Mouse (Mus musculus) left cerebral cortex, adult 18-20 months (tissue): Measurements from ENCODE around the gene AC124502.3. TPM values are rescaled to one million over a fixed set of nuclear protein-coding genes. Genes with fewer than 3 reads are reported as not detected.

ENCODE experiments used
- total RNA-seq, 2 experiments: library from RNA; stranded (reverse); gene quantifications; 2 replicates each; pipeline ENCODE4 v1.2.3; 2021

The AC124502.3 gene
- total RNA-seq, 2 experiments from 2014 or later, result 6.5 to 7.6 TPM

Other genes starting within 250 kb of the AC124502.3 start
- 100 to 1,000 TPM; 115 to 118 TPM for gene Rbm4, start 245.0 kb upstream of the AC124502.3 start, total RNA-seq
- gene Gm21992, start 227.3 kb upstream of the AC124502.3 start, total RNA-seq, result 10 to 100 TPM; 28.4 to 39.1 TPM
- 10 to 100 TPM; 37.6 to 60.4 TPM for gene Rbm14, start 227.3 kb upstream of the AC124502.3 start, total RNA-seq
- gene Ccs, start 199.6 kb upstream of the AC124502.3 start, total RNA-seq, result 10 to 100 TPM; 28.9 to 33.8 TPM
- gene Ccdc87, start 199.5 kb upstream of the AC124502.3 start, total RNA-seq, result 1 to 10 TPM; 2.2 to 2.7 TPM
- 100 to 1,000 TPM in 1 of 2 experiments, 10 to 100 TPM in 1; 93.1 to 102 TPM for gene Ctsf, start 183.8 kb upstream of the AC124502.3 start, total RNA-seq
- 1 to 10 TPM; 1.2 to 1.4 TPM for gene Actn3, start 161.0 kb upstream of the AC124502.3 start, total RNA-seq
- gene Zdhhc24, start 160.2 kb upstream of the AC124502.3 start, total RNA-seq, result 10 to 100 TPM; 21.4 to 25.2 TPM
- 10 to 100 TPM; 34.8 to 44.6 TPM for gene Bbs1, start 132.3 kb upstream of the AC124502.3 start, total RNA-seq
- gene Dpp3, start 110.6 kb upstream of the AC124502.3 start, total RNA-seq, result 10 to 100 TPM; 35.3 to 43.1 TPM
- gene Peli3, start 95.8 kb upstream of the AC124502.3 start, total RNA-seq, result 10 to 100 TPM; 25.3 to 27.0 TPM
- gene Mrpl11, start 76.7 kb upstream of the AC124502.3 start, total RNA-seq, result 10 to 100 TPM; 58.2 to 61.8 TPM
- 10 to 100 TPM; 19.1 to 26.0 TPM for gene Npas4, start 48.6 kb upstream of the AC124502.3 start, total RNA-seq
- gene Slc29a2, start 15.0 kb upstream of the AC124502.3 start, total RNA-seq, result 10 to 100 TPM; 13.4 to 16.4 TPM
- gene B4gat1, start 65 bp upstream of the AC124502.3 start, total RNA-seq, result 100 to 1,000 TPM; 118 to 120 TPM
- 10 to 100 TPM; 22.6 to 32.0 TPM for gene Brms1, start 2.5 kb downstream of the AC124502.3 start, total RNA-seq
- 10 to 100 TPM; 75.4 to 75.5 TPM for gene Rin1, start 11.6 kb downstream of the AC124502.3 start, total RNA-seq
- 1 to 10 TPM; 3.5 to 4.5 TPM for gene Cd248, start 29.2 kb downstream of the AC124502.3 start, total RNA-seq
- 100 to 1,000 TPM; 146 to 149 TPM for gene Tmem151a, start 46.6 kb downstream of the AC124502.3 start, total RNA-seq
- 10 to 100 TPM; 21.6 to 25.5 TPM for gene Yif1a, start 49.6 kb downstream of the AC124502.3 start, total RNA-seq
- gene Cnih2, start 59.6 kb downstream of the AC124502.3 start, total RNA-seq, result 100 to 1,000 TPM; 215 to 221 TPM
- 100 to 1,000 TPM; 157 to 165 TPM for gene Rab1b, start 68.2 kb downstream of the AC124502.3 start, total RNA-seq
- 100 to 1,000 TPM; 261 to 289 TPM for gene Klc2, start 79.7 kb downstream of the AC124502.3 start, total RNA-seq
- gene Pacs1, start 234.2 kb downstream of the AC124502.3 start, total RNA-seq, result 10 to 100 TPM; 57.3 to 61.0 TPM